Mouse (Mus musculus) C3H10T1/2 (cell line): ENCODE measurements around the gene Cerk. TPM values are rescaled to one million over a fixed set of nuclear protein-coding genes. Genes with fewer than 3 reads are reported as not detected.

Source experiments
- polyA plus RNA-seq, 2 experiments: library from polyadenylated mRNA; unstranded; fragments of >200 nt; fragmentation: generic; extraction: Trizol; gene quantifications; one replicate each; pipeline ENCODE4 v1.2.1; 2012; ENCODE audit warnings: missing spikeins in 2 of 2

Cerk gene
- polyA plus RNA-seq, result 10 to 100 TPM in 1 of 2 experiments, 1 to 10 TPM in 1; 4.0 to 13.4 TPM

GRCm38 (mm10) chr15:86185689-86186569, at the start of gene Cerk:
Gene Cerk (minus strand): TSS chr15:86186141.

GRCm38 (mm10) chr15:86213753-86214548, 28.0 kb upstream of the Cerk start, which contains the start of gene Tbc1d22a:
Gene Tbc1d22a (plus strand): TSS chr15:86214459.

Other genes starting within 250 kb of the Cerk start
- under 1 TPM in 1 of 2 experiments, not detected in 1; under 0.01 TPM for gene Celsr1, start 152.4 kb downstream of the Cerk start, polyA plus RNA-seq
- gene Gramd4, start 128.4 kb downstream of the Cerk start, polyA plus RNA-seq, result 10 to 100 TPM in 1 of 2 experiments, 1 to 10 TPM in 1; 5.7 to 22.1 TPM
- 10 to 100 TPM; 13.5 to 36.9 TPM for gene Tbc1d22a, start 28.3 kb upstream of the Cerk start, polyA plus RNA-seq